Mouse (Mus musculus) kidney, embryonic 16.5 days (tissue): ENCODE data around the gene Gm10134. TPM values are rescaled to one million over a fixed set of nuclear protein-coding genes. Genes with fewer than 3 reads are reported as not detected.

ENCODE experiments used
- ATAC-seq: fragments of 200-750 bp; cut with Nextera tagmentation; 2 replicates; pipeline ENCODE4 v1.8.0; 2017; ENCODE audit warnings: moderate TSS enrichment; ENCODE audit not compliant: low FRiP score, low TSS enrichment
- H3K27ac ChIP-seq: fragments of 300-500 bp; sonication (generic); 2 replicates; pipeline ENCODE4 v1.5.1; 2014; ENCODE audit warnings: low read length
- H3K27me3 ChIP-seq: fragments of 300-500 bp; sonication (generic); 2 replicates; pipeline ENCODE4 v1.6.1; 2014; ENCODE audit warnings: low read length, control low read depth, mixed read lengths; ENCODE audit not compliant: insufficient read depth
- H3K36me3 ChIP-seq: fragments of 300-500 bp; sonication (generic); 2 replicates; pipeline ENCODE4 v1.6.1; 2014; ENCODE audit warnings: low read length, control low read depth, mixed read lengths; ENCODE audit not compliant: insufficient read depth
- H3K4me1 ChIP-seq: fragments of 300-500 bp; sonication (generic); 2 replicates; pipeline ENCODE4 v1.6.1; 2014; ENCODE audit warnings: low read length, control low read depth, mixed read lengths; ENCODE audit not compliant: insufficient read depth
- H3K4me2 ChIP-seq: fragments of 300-500 bp; sonication (generic); replicated peaks from 2 replicates; pipeline ENCODE4 v1.6.1; 2014; ENCODE audit warnings: low read depth, low read length
- H3K4me3 ChIP-seq: fragments of 300-500 bp; sonication (generic); 2 replicates; pipeline ENCODE4 v1.5.1; 2014; ENCODE audit warnings: mild to moderate bottlenecking, low read length
- H3K9ac ChIP-seq: fragments of 300-500 bp; sonication (generic); replicated peaks from 2 replicates; pipeline ENCODE4 v1.6.1; 2014; ENCODE audit warnings: low read length
- H3K9me3 ChIP-seq: fragments of 300-500 bp; sonication (generic); 2 replicates; pipeline ENCODE4 v1.6.1; 2016; ENCODE audit warnings: low read length, control low read depth
- WGBS: fragments of 180-500 bp; shearing (Covaris S2); extraction: QIAGEN DNeasy Blood & Tissue Kit; methylation state at CpG from one replicate; pipeline ENCODE4 v1.1.7; 2014; 5-methylcytosine and 5-hydroxymethylcytosine counted together
- polyA plus RNA-seq: library from polyadenylated mRNA; unstranded; fragments of >200 nt; fragmentation: Nextera tagmentation; extraction: Ambion mirVana; gene quantifications from 2 replicates; pipeline ENCODE4 v1.2.1, GENCODE M21; 2015

The Gm10134 gene
- polyA plus RNA-seq, 1 experiment from 2014 or later = 8.3 TPM

DNA sequence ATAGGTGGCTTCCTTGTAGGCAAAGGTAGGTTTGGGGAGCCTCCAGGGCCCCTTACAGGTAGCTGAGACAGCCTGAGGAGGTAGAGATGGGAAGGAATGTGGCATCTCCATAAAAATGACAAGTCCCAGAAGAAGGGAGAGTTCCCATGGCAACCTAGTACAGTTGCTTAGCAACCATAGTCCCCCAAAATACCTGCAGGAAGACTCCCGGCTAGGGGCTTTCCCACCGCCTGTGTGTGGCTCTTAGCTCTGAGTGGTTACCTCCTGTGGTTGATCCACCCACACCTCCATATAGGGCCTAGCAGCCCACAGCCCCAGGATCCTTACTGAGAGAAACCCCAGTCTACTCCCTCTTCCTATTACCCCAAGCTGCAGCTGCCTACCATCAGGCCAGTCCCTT, 12.3 kb downstream of the Gm10134 start:
- H3K27me3 ChIP-seq = no peaks in the 10 kb centered on the region
- H3K9me3 ChIP-seq = no peaks in the 10 kb centered on the region
- H3K4me1 ChIP-seq = peaks cover 19% of the 10 kb centered on the region
- H3K4me3 ChIP-seq = no peak overlapping the region
- H3K9ac ChIP-seq = no peak overlapping the region
- H3K4me2 ChIP-seq = no peak overlapping the region
- H3K27ac ChIP-seq = no peak overlapping the region
- ATAC-seq = no peak
- H3K36me3 ChIP-seq = no peaks in the 10 kb centered on the region
- 59% methylated on average over 2 of the region's 2 CpGs for WGBS

DNA sequence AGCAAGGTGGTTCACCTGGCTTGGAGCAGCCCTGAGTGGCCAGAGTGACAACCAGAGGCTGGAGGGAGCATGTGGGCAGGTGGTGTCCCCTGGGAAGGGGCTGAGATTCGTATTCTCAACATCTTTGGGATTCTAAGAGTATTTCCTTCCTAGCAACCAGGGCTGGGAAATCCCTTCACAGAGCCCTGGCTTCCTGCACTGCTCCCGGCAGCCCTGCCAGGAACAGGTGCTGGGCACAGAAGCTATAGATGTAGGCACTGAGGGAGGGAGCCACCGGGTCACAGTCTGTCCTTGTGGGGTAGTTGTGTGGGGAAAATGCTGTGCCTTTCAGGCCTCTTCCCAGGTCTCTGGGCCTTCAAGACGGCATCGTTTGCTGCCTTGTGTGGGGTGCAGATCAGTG, 14.7 kb downstream of the Gm10134 start:
- Histone ChIP-seq H3K36me3 (no peaks in the 10 kb centered on the region), H3K27me3 (no peaks in the 10 kb centered on the region), H3K4me1 (peaks cover 25% of the 10 kb centered on the region), H3K9me3 (no peaks in the 10 kb centered on the region), H3K4me2 (no peak overlapping the region), H3K9ac (no peak overlapping the region), H3K4me3 (no peak overlapping the region), H3K27ac (no peak overlapping the region)
- no peak for ATAC-seq
- 81% methylated on average over 5 of the region's 5 CpGs for WGBS

GRCm38 (mm10) chr2:28521571-28522151, 15.8 kb downstream of the Gm10134 start:
- Histone ChIP-seq H3K4me2 (no peak overlapping the region), H3K4me1 (peaks cover 33% of the 10 kb centered on the region), H3K9me3 (no peaks in the 10 kb centered on the region), H3K9ac (no peak overlapping the region), H3K4me3 (no peak overlapping the region), H3K36me3 (no peaks in the 10 kb centered on the region), H3K27ac (no peak overlapping the region), H3K27me3 (no peaks in the 10 kb centered on the region)
- ATAC-seq = no peak
- WGBS = 77% methylated on average over 6 of the region's 6 CpGs

DNA sequence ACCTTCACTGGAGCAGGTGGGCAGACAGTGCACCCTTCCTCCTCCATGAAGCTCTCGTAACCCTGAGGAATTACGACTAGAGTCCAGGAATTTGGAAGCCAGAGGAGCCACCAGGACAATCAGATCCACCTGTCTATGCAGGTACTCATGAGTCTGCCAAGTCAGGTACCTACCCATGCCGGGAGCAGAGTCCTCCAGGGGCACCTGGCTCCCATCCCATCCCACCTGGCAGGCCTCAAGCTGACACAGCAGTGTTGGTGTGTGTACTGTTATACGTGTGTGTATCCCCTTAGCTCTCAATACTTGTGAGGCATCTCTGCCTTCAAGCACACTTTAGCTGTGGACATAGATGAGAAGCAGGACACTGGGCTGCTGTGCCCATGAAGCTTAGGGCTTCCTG, 16.3 kb downstream of the Gm10134 start:
- Histone ChIP-seq H3K36me3 (no peaks in the 10 kb centered on the region), H3K4me2 (no peak overlapping the region), H3K4me1 (peaks cover 36% of the 10 kb centered on the region), H3K4me3 (no peak overlapping the region), H3K9ac (no peak overlapping the region), H3K9me3 (no peaks in the 10 kb centered on the region), H3K27me3 (no peaks in the 10 kb centered on the region), H3K27ac (no peak overlapping the region)
- WGBS = 80% methylated on average over 4 of the region's 4 CpGs
- no peak for ATAC-seq

- 26% methylated on average over 5 of the region's 5 CpGs for WGBS
- peak; percentile 76 for ATAC-seq
Measured at GRCm38 (mm10) chr2:28523643-28524117, 17.8 kb downstream of the Gm10134 start.

DNA sequence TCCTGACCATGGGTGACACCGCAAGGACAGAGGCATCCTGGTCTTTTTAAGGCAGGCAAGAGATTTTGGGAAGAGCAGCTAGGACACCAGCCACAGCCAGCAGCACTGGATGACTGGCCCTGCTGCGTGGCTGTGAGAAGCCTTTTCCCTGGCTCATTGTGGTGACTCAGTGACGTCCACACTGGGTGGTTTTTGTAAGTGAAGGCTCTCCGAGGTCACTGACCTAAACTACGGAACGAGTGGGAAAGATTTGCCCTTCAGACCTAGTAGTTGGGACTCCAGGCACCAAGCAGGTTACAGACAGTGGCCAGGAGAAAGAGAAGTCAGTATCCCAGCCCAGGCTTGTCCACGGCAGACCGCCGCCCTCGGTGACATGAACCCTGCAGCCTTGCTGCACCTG, 18.5 kb downstream of the Gm10134 start:
- Histone ChIP-seq H3K4me1 (peaks cover 36% of the 10 kb centered on the region), H3K9ac (no peak overlapping the region), H3K27me3 (no peaks in the 10 kb centered on the region), H3K36me3 (no peaks in the 10 kb centered on the region), H3K9me3 (no peaks in the 10 kb centered on the region), H3K27ac (no peak overlapping the region), H3K4me2 (no peak overlapping the region), H3K4me3 (no peak overlapping the region)
- 82% methylated on average over 10 of the region's 10 CpGs for WGBS
- ATAC-seq = no peak

More at GRCm38 (mm10) chr2:28523643-28524117, 17.8 kb downstream of the Gm10134 start:
- no peak overlapping the region for H3K4me3 ChIP-seq
- no peak overlapping the region for H3K9ac ChIP-seq
- H3K27ac ChIP-seq = no peak overlapping the region
- H3K4me2 ChIP-seq = no peak overlapping the region
- H3K9me3 ChIP-seq = no peaks in the 10 kb centered on the region
- peaks cover 36% of the 10 kb centered on the region for H3K4me1 ChIP-seq
- H3K36me3 ChIP-seq = no peaks in the 10 kb centered on the region
- H3K27me3 ChIP-seq = no peaks in the 10 kb centered on the region

- Histone ChIP-seq H3K4me2 (peak overlapping the region; percentile 24; the same call in 1 of the 2 replicates), H3K9ac (peak overlapping the region; percentile 46)
Measured at GRCm38 (mm10) chr2:28525219-28525942, 19.5 kb downstream of the Gm10134 start.

GRCm38 (mm10) chr2:28525943-28526876, 20.3 kb downstream of the Gm10134 start:
- H3K36me3 ChIP-seq = no peaks in the 10 kb centered on the region
- no peaks in the 10 kb centered on the region for H3K9me3 ChIP-seq
- peak overlapping the region; percentile 78 for H3K27ac ChIP-seq
- no peak for ATAC-seq
- H3K4me2 ChIP-seq = no peak overlapping the region
- peak overlapping the region; percentile 46 for H3K9ac ChIP-seq
- H3K27me3 ChIP-seq = no peaks in the 10 kb centered on the region
- H3K4me3 ChIP-seq = no peak overlapping the region
- 47% methylated on average over 12 of the region's 12 CpGs for WGBS
- peaks cover 38% of the 10 kb centered on the region for H3K4me1 ChIP-seq

More at GRCm38 (mm10) chr2:28525219-28525942, 19.5 kb downstream of the Gm10134 start:
- 20% methylated on average over 11 of the region's 11 CpGs for WGBS
- Histone ChIP-seq H3K27me3 (no peaks in the 10 kb centered on the region), H3K27ac (peak overlapping the region; percentile 78), H3K36me3 (no peaks in the 10 kb centered on the region), H3K4me1 (peaks cover 36% of the 10 kb centered on the region), H3K4me3 (no peak overlapping the region), H3K9me3 (no peaks in the 10 kb centered on the region)
- peak; percentile 70 for ATAC-seq

DNA sequence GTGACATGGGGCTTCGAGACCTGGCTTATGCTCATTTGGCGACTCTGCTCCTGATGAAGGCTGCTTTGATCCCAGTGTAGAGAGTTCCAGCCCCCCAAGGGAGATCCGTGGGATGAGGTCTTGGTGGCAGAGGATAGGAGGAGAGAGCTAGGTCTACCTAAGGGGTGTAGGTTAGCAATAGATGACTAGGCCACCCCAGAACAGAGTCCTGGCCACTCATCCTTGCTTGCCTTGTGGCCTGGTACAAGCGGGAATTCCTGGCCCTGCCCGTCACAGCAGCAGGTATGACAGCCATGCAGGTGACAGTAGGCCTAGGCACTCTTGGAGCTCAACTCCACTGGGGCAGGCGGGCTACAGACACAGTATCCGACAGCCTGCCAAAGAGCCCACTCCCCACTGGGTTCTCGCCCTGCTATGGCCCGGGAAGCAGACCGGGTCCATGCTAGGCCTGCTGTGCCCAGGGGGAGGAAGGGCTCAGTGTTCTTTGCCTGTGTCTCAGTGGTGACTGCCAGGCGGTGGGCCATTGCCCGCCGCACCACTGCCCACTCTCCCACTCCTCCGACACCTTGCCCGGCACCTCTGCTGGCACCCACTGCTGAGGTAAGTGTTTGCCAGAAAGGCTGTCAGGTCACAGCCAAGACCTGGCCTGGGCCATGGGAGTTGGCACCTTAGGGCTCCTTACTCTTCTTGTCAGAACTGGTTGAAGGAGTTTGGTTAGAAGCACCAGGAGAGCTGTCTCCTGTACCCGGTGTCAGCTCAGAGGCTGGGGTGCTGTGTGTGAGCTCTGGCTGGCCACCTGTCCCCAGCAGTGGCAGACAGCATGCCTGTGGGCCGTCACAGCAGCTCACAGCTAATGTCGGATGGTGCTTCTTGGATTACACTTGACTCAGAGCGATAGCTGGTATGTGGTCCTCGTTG, 21.8 kb downstream of the Gm10134 start:
- 80% methylated on average over 20 of the region's 20 CpGs for WGBS
- Histone ChIP-seq H3K4me3 (no peak overlapping the region), H3K36me3 (no peaks in the 10 kb centered on the region), H3K9me3 (no peaks in the 10 kb centered on the region), H3K4me1 (peaks cover 44% of the 10 kb centered on the region), H3K27ac (no peak overlapping the region), H3K27me3 (no peaks in the 10 kb centered on the region), H3K9ac (no peak overlapping the region), H3K4me2 (no peak overlapping the region)
- no peak for ATAC-seq
